15 mouse cellular contexts compared by ENCODE assay signal in the genomic region with DNA sequence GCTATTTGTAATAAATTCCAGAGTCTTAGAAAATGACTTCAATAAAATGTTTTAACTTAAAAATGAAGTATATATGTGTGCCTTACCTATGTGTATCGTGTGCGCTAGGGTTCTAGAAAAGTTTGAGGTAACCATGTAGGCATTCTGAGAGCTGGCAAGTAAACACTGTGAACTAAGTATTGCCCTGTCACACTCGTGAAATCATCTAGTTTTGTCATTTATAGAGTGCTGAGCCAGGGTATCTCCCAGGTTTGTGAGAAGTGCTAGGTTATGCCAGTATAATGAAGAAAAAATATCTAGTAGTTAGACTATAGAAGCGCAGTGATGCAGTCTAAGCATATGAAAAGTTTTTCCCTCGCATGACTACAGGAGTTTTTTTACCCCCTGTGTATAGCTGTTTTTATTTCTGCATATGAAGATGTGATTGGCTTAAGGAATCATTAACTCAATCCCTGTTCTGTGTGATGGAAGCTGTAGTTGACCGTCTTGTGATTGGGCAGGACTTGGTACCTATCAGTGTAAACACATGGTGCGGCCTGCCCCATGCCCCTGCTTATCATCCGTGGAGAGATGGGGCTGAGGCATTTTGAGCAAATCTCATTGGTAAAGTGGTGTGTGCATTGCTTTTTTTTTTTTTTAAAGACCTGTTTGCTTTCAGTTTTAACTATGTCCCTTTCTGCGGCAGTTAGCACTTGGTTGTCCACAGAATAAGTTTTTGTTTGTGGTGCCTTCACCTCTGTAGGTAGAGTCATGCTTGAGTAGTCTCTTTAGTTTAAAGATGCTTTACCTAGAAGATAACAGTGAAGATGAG. TPM values are rescaled to one million over a fixed set of nuclear protein-coding genes. Genes with fewer than 3 reads are reported as not detected.
A peak's percentile ranks its signal among the peaks of the same experiment; 100 is the strongest.
DNase-seq lines count a peak whose midpoint lies in the region; ATAC-seq lines count a peak whose summit lies in the region.
"Had no signal": no experiment of that assay in that cellular context is flagged by ENCODE, and none has a peak within 500 bp of the region (broad histone marks: within the 10 kb centered on the region; RNA-seq: fewer than 3 reads in every experiment).

No protein-coding gene starts in this region.

- H3K27me3 ChIP-seq in liver, embryonic 13.5 days, result no peaks in the 10 kb centered on the region
- H3K27me3 ChIP-seq: embryonic facial prominence, embryonic 12.5 days had no signal

- peak overlapping the region; percentile 68 for H3K9ac ChIP-seq in liver, embryonic 13.5 days
- H3K9ac ChIP-seq: embryonic facial prominence, embryonic 12.5 days had no signal

- H3K4me1 ChIP-seq in liver, embryonic 13.5 days (replicated peaks), result peaks cover 89% of the 10 kb centered on the region
- H3K4me1 ChIP-seq: embryonic facial prominence, embryonic 12.5 days had no signal

- peak; percentile 91 for ATAC-seq in erythroblast, adult 5-6 weeks (replicated peaks; ENCODE audit: low FRiP score, poor library complexity, severe bottlenecking)
- ATAC-seq in liver, embryonic 13.5 days (ENCODE audit: low read depth), result peak; percentile 98
- ATAC-seq: forebrain, embryonic 16.5 days; hindbrain, postnatal 0 days had no signal

- peak overlapping the region; percentile 66 for H3K4me2 ChIP-seq in liver, embryonic 13.5 days
- H3K4me2 ChIP-seq: embryonic facial prominence, embryonic 12.5 days had no signal

- WGBS in liver, embryonic 13.5 days (ENCODE audit: insufficient replicate concordance), result 44% methylated on average over 9 of the region's 9 CpGs

- DNase-seq in thymus, postnatal 0 days (ENCODE audit: low spot score), result peak; percentile 20
- DNase-seq in thymus, postnatal 14 days, result no peak
- peak; percentile 81 for DNase-seq in liver, embryonic 13.5 days
- peak; percentile 46 for DNase-seq in yolk sac, embryonic 10.5 days (ENCODE audit: low spot score)
- no peak for DNase-seq in lung, postnatal 25 days (ENCODE audit: low spot score)
- DNase-seq in cerebellum, postnatal 36 days, result no peak
- DNase-seq in gastrocnemius, adult 18-20 months (ENCODE audit: low spot score), result no peak
- DNase-seq: adrenal gland, postnatal 14 days; cerebellum, adult 8-10 months; lung, postnatal 36 days; right cerebral cortex, postnatal 14 days had no signal

- peak overlapping the region; percentile 88 for H3K27ac ChIP-seq in liver, embryonic 13.5 days
- H3K27ac ChIP-seq: embryonic facial prominence, embryonic 12.5 days; hindbrain, postnatal 0 days had no signal

- peaks cover 14% of the 10 kb centered on the region for H3K36me3 ChIP-seq in liver, embryonic 13.5 days
- H3K36me3 ChIP-seq: embryonic facial prominence, embryonic 12.5 days had no signal

- peak overlapping the region; percentile 59 for H3K4me3 ChIP-seq in liver, embryonic 13.5 days (replicated peaks)
- H3K4me3 ChIP-seq: embryonic facial prominence, embryonic 12.5 days had no signal

- H3K9me3 ChIP-seq in liver, embryonic 13.5 days (replicated peaks), result no peaks in the 10 kb centered on the region
- H3K9me3 ChIP-seq: embryonic facial prominence, embryonic 12.5 days had no signal

RNA-seq across cellular contexts. Expression of gene Lpin2, which starts 21.8 kb away (rescaled TPM):
- 18.2 and 19.8 TPM in 2 replicates for polyA plus RNA-seq in thymus, postnatal 0 days (2015; fragmentation: Nextera tagmentation; extraction: Ambion mirVana)
- 751 and 838 TPM in 2 replicates for total RNA-seq in erythroblast, adult 5-6 weeks (2015; ENCODE audit: low replicate concordance)
- total RNA-seq in erythroblast, adult 5-6 weeks (2017; ENCODE audit: low replicate concordance), result 1,646 and 2,072 TPM in 2 replicates
- 38.0 and 43.2 TPM in 2 replicates for polyA plus RNA-seq in liver, embryonic 13.5 days (2015; fragmentation: Nextera tagmentation; extraction: Ambion mirVana)
- total RNA-seq in gastrocnemius, adult 18-20 months (2021), result 1 to 10 TPM; 3.0 to 6.3 TPM

Comparison
In these comparisons a context has a peak if more than half of its experiments do, and no peak if none do; other contexts are left out.
1. DNase-seq: peak in thymus, postnatal 0 days (single experiment), liver, embryonic 13.5 days (single experiment) and yolk sac, embryonic 10.5 days (single experiment); none in thymus, postnatal 14 days (single experiment), lung, postnatal 25 days (single experiment), cerebellum, postnatal 36 days (0 of 2) and gastrocnemius, adult 18-20 months (single experiment).
2. RNA of gene Lpin2, which starts 21.8 kb away (total RNA-seq): 751 to 2,072 TPM in erythroblast, adult 5-6 weeks; 3.0 to 6.3 TPM in gastrocnemius, adult 18-20 months; every median in the first group is over 100 times any median in the second.